Mouse (Mus musculus): ENCODE measurements around the gene Dedd2.

GRCm38 (mm10) chr7:25235526-25235925 lies 15.1 kb upstream of the Dedd2 start:
- no peak for TF ChIP-seq CTCF (IDR thresholded peaks at IDR 0.05; ENCODE audit: low read depth, low read length)
- TF ChIP-seq POLR2A (IDR thresholded peaks at IDR 0.05; ENCODE audit: borderline replicate concordance, low read depth, low read length): no peak
